Mouse (Mus musculus) testis, adult 10 weeks (tissue): ENCODE measurements around the gene Ndrg2. TPM values are rescaled to one million over a fixed set of nuclear protein-coding genes. Genes with fewer than 3 reads are reported as not detected.

Experiments
- polyA plus RNA-seq: library from polyadenylated mRNA; stranded (reverse); fragments of 350-450 nt; fragmentation: Illumina TruSeq; extraction: RNeasy Lipid Tissue Mini Kit (QIAGEN cat#74804); gene quantifications from one replicate; pipeline ENCODE4 v1.2.3, GENCODE M21; 2014; ENCODE audit warnings: low read depth, low replicate concordance

Gene Ndrg2
- polyA plus RNA-seq = 30.5 TPM

GRCm38 (mm10) chr14:51913960-51914762 is at the start of gene Ndrg2:
Gene Ndrg2 (minus strand): TSS chr14:51914158.

GRCm38 (mm10) chr14:51922571-51922865 is 8.6 kb upstream of the Ndrg2 start, which contains the start of gene Rnase13:
Gene Rnase13 (minus strand): TSS chr14:51922773.

GRCm38 (mm10) chr14:51918125-51918524 is 4.2 kb upstream of the Ndrg2 start, which contains the start of gene Tppp2:
Gene Tppp2 (plus strand): TSS chr14:51918425.

GRCm38 (mm10) chr14:51892191-51892939 is 21.6 kb downstream of the Ndrg2 start, which contains the start of gene Slc39a2:
Gene Slc39a2 (plus strand): TSS chr14:51892889.

GRCm38 (mm10) chr14:51884598-51885331 is 29.2 kb downstream of the Ndrg2 start, which contains the start of gene Mettl17:
Gene Mettl17 (plus strand): TSS chr14:51884842.

Other genes with a start within 250 kb of the Ndrg2 start
- 4.2 TPM for gene Gm17079, start 218.7 kb downstream of the Ndrg2 start, polyA plus RNA-seq
- 207 TPM for gene Gm5800, start 197.0 kb downstream of the Ndrg2 start, polyA plus RNA-seq
- gene Ang4, start 140.6 kb downstream of the Ndrg2 start, polyA plus RNA-seq = 0.34 TPM
- 6.6 TPM for gene AY358078, start 114.1 kb downstream of the Ndrg2 start, polyA plus RNA-seq
- gene Ear6, start 60.5 kb downstream of the Ndrg2 start, polyA plus RNA-seq = not detected
- gene Mettl17, start 29.3 kb downstream of the Ndrg2 start, polyA plus RNA-seq = 2.7 TPM
- 0.08 TPM for gene Slc39a2, start 21.3 kb downstream of the Ndrg2 start, polyA plus RNA-seq
- gene Tppp2, start 4.3 kb upstream of the Ndrg2 start, polyA plus RNA-seq = 324 TPM
- gene Rnase13, start 8.6 kb upstream of the Ndrg2 start, polyA plus RNA-seq = not detected
- gene Arhgef40, start 70.6 kb upstream of the Ndrg2 start, polyA plus RNA-seq = 1.4 TPM
- not detected for gene Tmem253, start 101.5 kb upstream of the Ndrg2 start, polyA plus RNA-seq
- gene Zfp219, start 106.6 kb upstream of the Ndrg2 start, polyA plus RNA-seq = 3.2 TPM
- gene Olfr221, start 128.3 kb upstream of the Ndrg2 start, polyA plus RNA-seq = 0.15 TPM
- gene Hnrnpc, start 189.9 kb upstream of the Ndrg2 start, polyA plus RNA-seq = 187 TPM
- gene Rpgrip1, start 196.5 kb upstream of the Ndrg2 start, polyA plus RNA-seq = 341 TPM